Mouse (Mus musculus) gastrocnemius, adult 8-10 months (tissue): ENCODE data around the gene Rhbdl2. TPM values are rescaled to one million over a fixed set of nuclear protein-coding genes. Genes with fewer than 3 reads are reported as not detected.

ENCODE experiments used
- DNase-seq, 2 experiments: peaks; one replicate each; pipeline ENCODE4 v3.0.0; 2022; ENCODE audit warnings: low spot score in 2 of 2
- total RNA-seq, 4 experiments: library from RNA; stranded (reverse); gene quantifications; 2 replicates each; pipeline ENCODE4 v1.2.4; 2022

Rhbdl2 gene
- total RNA-seq, result not detected

GRCm38 (mm10) chr4:123787191-123787985 lies at the start of gene Rhbdl2:
Gene Rhbdl2 (plus strand): TSS chr4:123787874.
- DNase-seq, result peak; percentile 25 to 54

GRCm38 (mm10) chr4:123738708-123739107 lies 49.0 kb upstream of the Rhbdl2 start:
- no peak for DNase-seq

GRCm38 (mm10) chr4:123742891-123743290 lies 44.8 kb upstream of the Rhbdl2 start:
- no peak for DNase-seq

- no peak for DNase-seq
Observed at GRCm38 (mm10) chr4:123745221-123745775, 42.4 kb upstream of the Rhbdl2 start.

- DNase-seq, result no peak
Observed at GRCm38 (mm10) chr4:123748726-123749415, 38.8 kb upstream of the Rhbdl2 start.

GRCm38 (mm10) chr4:123749484-123750130 lies 38.1 kb upstream of the Rhbdl2 start:
- peak in 1 of 2 experiments; percentile 8 for DNase-seq

- peak; percentile 95 to 96 for DNase-seq
Observed at GRCm38 (mm10) chr4:123750152-123750651, 37.5 kb upstream of the Rhbdl2 start, which contains the start of gene Akirin1. Gene Akirin1 (minus strand): TSS chr4:123750345.

GRCm38 (mm10) chr4:123750707-123751312 lies 36.9 kb upstream of the Rhbdl2 start:
- no peak for DNase-seq

- no peak for DNase-seq
Observed at GRCm38 (mm10) chr4:123758306-123758705, 29.4 kb upstream of the Rhbdl2 start.

GRCm38 (mm10) chr4:123765071-123765470 lies 22.6 kb upstream of the Rhbdl2 start:
- no peak for DNase-seq

- no peak for DNase-seq
Observed at GRCm38 (mm10) chr4:123767807-123768206, 19.9 kb upstream of the Rhbdl2 start.

- no peak for DNase-seq
Observed at GRCm38 (mm10) chr4:123768234-123768633, 19.4 kb upstream of the Rhbdl2 start.

- DNase-seq, result no peak
Observed at GRCm38 (mm10) chr4:123792666-123793065, 5.0 kb downstream of the Rhbdl2 start.

GRCm38 (mm10) chr4:123793136-123793535 lies 5.5 kb downstream of the Rhbdl2 start:
- no peak for DNase-seq

- DNase-seq, result no peak
Observed at GRCm38 (mm10) chr4:123795057-123795456, 7.4 kb downstream of the Rhbdl2 start.

- no peak for DNase-seq
Observed at GRCm38 (mm10) chr4:123797403-123797802, 9.7 kb downstream of the Rhbdl2 start.

GRCm38 (mm10) chr4:123797856-123798255 lies 10.2 kb downstream of the Rhbdl2 start:
- no peak for DNase-seq

GRCm38 (mm10) chr4:123803642-123804041 lies 16.0 kb downstream of the Rhbdl2 start:
- DNase-seq, result no peak

- DNase-seq, result no peak
Observed at GRCm38 (mm10) chr4:123808304-123808703, 20.6 kb downstream of the Rhbdl2 start.

- DNase-seq, result no peak
Observed at GRCm38 (mm10) chr4:123810475-123811295, 23.0 kb downstream of the Rhbdl2 start.
